11 mouse cellular contexts compared by ENCODE assay signal in genomic region chr5:113407346-113407745, GRCm38 (mm10). TPM values are rescaled to one million over a fixed set of nuclear protein-coding genes. Genes with fewer than 3 reads are reported as not detected.
DNase-seq lines count a peak whose midpoint lies in the region; ATAC-seq lines count a peak whose summit lies in the region.
"Had no signal": no experiment of that assay in that cellular context is flagged by ENCODE, and none has a peak within 500 bp of the region (broad histone marks: within the 10 kb centered on the region; RNA-seq: fewer than 3 reads in every experiment).

No protein-coding gene starts in this region.

- H3K4me1 ChIP-seq in kidney, embryonic 14.5 days (ENCODE audit: control insufficient read depth, insufficient read depth, low read length) = no peaks in the 10 kb centered on the region
- peaks cover 16% of the 10 kb centered on the region for H3K4me1 ChIP-seq in hindbrain, embryonic 13.5 days (replicated peaks)

- no peak overlapping the region for H3K4me2 ChIP-seq in kidney, embryonic 14.5 days (replicated peaks; ENCODE audit: low read depth, low read length)
- H3K4me2 ChIP-seq in hindbrain, embryonic 13.5 days = no peak overlapping the region
- H3K4me2 ChIP-seq: neural tube, embryonic 13.5 days had no signal

- H3K9ac ChIP-seq in kidney, embryonic 14.5 days (ENCODE audit: low read depth, low read length) = no peak overlapping the region
- H3K9ac ChIP-seq in hindbrain, embryonic 13.5 days = no peak overlapping the region
- H3K9ac ChIP-seq: neural tube, embryonic 13.5 days had no signal

- H3K4me3 ChIP-seq in kidney, embryonic 14.5 days (ENCODE audit: low read length) = no peak overlapping the region
- no peak overlapping the region for H3K4me3 ChIP-seq in hindbrain, embryonic 13.5 days
- H3K4me3 ChIP-seq: erythroblast, embryonic 14.5 days; neural tube, embryonic 13.5 days had no signal

- DNase-seq in kidney, adult 11 months = peak; percentile 9
- DNase-seq in R1 (ENCODE audit: low read depth, low spot score) = peak; percentile 75
- peak; percentile 63 for DNase-seq in embryo, embryonic 11.5 days (ENCODE audit: low read depth, low spot score)
- DNase-seq in mesoderm, embryonic 11.5 days (ENCODE audit: low read depth, low spot score) = peak; percentile 82
- DNase-seq in layer of hippocampus, postnatal 10 days (ENCODE audit: low spot score in 2 of 2) = no peak

- H3K36me3 ChIP-seq in kidney, embryonic 14.5 days (ENCODE audit: control insufficient read depth, insufficient read depth, low read length) = no peaks in the 10 kb centered on the region
- no peaks in the 10 kb centered on the region for H3K36me3 ChIP-seq in hindbrain, embryonic 13.5 days
- H3K36me3 ChIP-seq: neural tube, embryonic 13.5 days had no signal

- WGBS in kidney, embryonic 14.5 days = 5% methylated on average over 3 of the region's 3 CpGs
- 19% methylated on average over 3 of the region's 3 CpGs for WGBS in hindbrain, embryonic 13.5 days

- H3K27ac ChIP-seq in kidney, embryonic 14.5 days (ENCODE audit: low read depth, low read length) = no peak overlapping the region
- no peak overlapping the region for H3K27ac ChIP-seq in hindbrain, embryonic 13.5 days

- H3K27me3 ChIP-seq in kidney, embryonic 14.5 days (ENCODE audit: control insufficient read depth, insufficient read depth, low read length) = no peaks in the 10 kb centered on the region
- peaks cover 10% of the 10 kb centered on the region; the same call in 1 of the 2 replicates for H3K27me3 ChIP-seq in hindbrain, embryonic 13.5 days
- H3K27me3 ChIP-seq: neural tube, embryonic 13.5 days had no signal

- no peak for ATAC-seq in kidney, embryonic 14.5 days (ENCODE audit: low FRiP score, low TSS enrichment)
- ATAC-seq in monocyte, adult 5-6 weeks (replicated peaks; ENCODE audit: insufficient number of reproducible peaks, low FRiP score, low TSS enrichment, poor library complexity, severe bottlenecking) = no peak
- no peak for ATAC-seq in hindbrain, embryonic 13.5 days (ENCODE audit: low FRiP score)

- H3K9me3 ChIP-seq in kidney, embryonic 14.5 days (ENCODE audit: control insufficient read depth, low read length) = no peaks in the 10 kb centered on the region
- H3K9me3 ChIP-seq in hindbrain, embryonic 13.5 days = no peaks in the 10 kb centered on the region
- H3K9me3 ChIP-seq: neural tube, embryonic 13.5 days had no signal

RNA-seq across cellular contexts. Expression of gene Aym1, which starts 50.3 kb away (rescaled TPM):
- not detected in 2 replicates for polyA plus RNA-seq in kidney, embryonic 14.5 days (2014; fragmentation: Nextera tagmentation; extraction: Ambion mirVana)
- not detected in 3 replicates for total RNA-seq in monocyte, adult 5-6 weeks (2017)
- not detected for total RNA-seq in layer of hippocampus, postnatal 10 days (2021)
- not detected in 2 replicates for polyA plus RNA-seq in hindbrain, embryonic 13.5 days (2015; fragmentation: Nextera tagmentation; extraction: Ambion mirVana)
- total RNA-seq: layer of hippocampus, adult 18-20 months had no signal
- polyA plus RNA-seq: erythroblast, embryonic 14.5 days; neural tube, embryonic 13.5 days had no signal

Comparison
In these comparisons a context has a peak if more than half of its experiments do, and no peak if none do; other contexts are left out.
1. DNase-seq: peak in kidney, adult 11 months (single experiment), R1 (single experiment), embryo, embryonic 11.5 days (single experiment) and mesoderm, embryonic 11.5 days (single experiment); none in layer of hippocampus, postnatal 10 days (0 of 2).